Mouse (Mus musculus) NIH3T3 (cell line): ENCODE measurements around the gene Zfand5.
A peak's percentile ranks its signal among the peaks of the same experiment; 100 is the strongest.
"Not testable (repeated sequence)": the region's sequence is repeated elsewhere in the genome, so short reads cannot be mapped to it uniquely, and the experiment has no call there.

Experiments
- DNase-seq: peaks from one replicate; pipeline ENCODE4 v3.0.0-alpha.2; 2012; ENCODE audit warnings: low read depth

Zfand5 gene

DNA sequence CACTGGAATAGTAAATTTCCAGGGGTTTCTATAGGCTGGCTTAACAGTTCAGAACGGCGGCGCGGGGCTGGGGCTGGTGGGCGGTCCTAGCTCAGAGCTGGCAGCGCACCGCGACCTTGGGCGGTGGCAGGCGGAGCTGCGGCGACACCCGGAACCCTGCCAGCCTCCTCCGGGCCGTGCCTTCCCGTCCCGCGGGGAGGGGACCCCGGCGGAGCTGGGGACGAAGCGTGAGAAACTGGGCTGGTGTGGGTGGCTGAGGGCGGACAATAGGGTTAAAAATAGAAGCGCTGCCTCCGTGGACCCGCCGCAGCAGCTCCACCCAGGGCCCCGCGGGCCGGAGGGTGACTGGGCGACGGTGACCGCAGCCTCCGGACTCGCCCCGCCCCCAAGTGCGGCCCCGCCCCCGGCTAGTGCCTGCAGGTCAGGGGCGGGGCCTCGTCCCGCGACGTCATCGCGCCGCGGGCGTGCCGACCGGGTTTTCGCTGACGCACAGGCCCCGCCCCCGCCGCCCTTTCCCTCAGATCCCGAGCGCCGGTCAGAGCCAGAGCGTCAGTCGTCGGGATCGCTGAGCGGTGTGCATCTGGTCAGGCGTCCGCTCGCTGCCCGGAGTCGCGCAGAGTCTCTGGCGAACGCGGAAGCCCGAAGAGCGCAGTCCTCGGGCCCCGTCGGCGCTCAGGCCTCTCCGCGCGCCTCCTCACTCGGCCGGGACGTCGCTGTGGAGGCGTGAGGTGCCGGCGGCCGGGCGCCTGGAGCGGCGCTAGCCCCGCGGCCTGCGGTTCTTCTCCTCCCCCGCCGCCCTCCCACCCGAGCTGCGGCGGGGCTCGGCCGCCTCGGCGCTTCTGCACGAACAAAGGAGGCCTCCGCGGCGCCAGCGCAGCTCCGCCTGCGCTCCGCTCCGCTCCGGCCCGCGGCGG is at the start of gene Zfand5:
TSS of gene Zfand5 (plus strand) at position 538 of the 914 bp plus-strand sequence.
- DNase-seq = peak; percentile 100

DNA sequence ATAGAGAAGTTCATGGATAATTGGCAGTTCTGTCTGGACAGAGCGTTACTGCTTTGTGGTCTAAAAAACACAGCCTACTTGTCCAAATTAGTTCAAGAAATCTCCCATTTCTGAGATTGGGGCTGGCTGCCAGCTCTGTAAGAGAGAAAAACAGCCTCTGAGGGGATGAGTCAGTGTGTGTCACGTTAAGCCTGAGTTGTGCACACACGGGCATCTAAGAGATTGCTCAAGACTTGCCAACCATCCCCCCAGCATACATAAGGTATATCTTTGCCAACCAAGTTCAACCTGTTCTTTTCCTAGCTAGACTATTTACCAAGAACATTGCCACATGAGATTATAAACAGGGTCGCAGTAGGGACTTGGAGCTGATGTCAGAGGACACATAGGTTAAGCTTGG is 44.9 kb upstream of the Zfand5 start:
- peak; percentile 99 for DNase-seq

DNA sequence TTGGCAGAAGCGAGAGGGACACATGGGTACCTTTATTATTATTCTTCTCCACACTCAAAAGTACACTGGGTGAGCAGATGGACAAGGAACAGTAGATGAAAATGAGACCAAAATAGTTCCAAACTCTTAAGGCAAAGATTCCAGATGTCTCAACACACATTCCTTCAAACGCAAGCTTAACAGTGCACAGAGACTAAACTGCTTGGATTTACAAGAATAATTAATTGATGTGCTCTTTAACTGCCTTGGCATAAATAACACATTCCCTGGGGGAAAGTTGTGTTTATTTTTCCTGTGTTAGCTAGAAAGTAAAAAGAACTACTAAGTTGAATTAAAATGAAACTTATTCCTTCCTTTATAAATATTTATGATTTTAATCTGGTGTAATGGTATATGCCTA is 44.3 kb upstream of the Zfand5 start:
- DNase-seq = peak; percentile 67

DNA sequence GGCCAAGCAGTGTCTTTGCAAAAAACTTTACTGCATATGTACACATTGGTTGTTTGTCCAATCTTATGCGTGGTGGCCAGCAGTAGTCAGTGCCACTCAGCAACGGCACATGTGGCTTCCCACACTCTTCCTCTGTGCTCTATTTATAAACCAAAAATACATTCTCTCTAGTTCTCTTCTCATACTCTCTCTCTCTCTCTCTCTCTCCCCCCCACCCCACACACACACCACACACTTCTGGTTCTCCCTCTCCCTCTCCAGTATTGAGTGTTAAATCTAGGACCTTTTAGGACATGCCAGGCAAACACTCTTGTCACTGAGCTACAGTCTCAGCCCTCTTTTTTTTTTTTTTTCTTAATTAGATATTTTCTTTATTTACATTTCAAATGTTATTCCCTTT is 23.3 kb upstream of the Zfand5 start:
- DNase-seq = not testable (repeated sequence)

DNA sequence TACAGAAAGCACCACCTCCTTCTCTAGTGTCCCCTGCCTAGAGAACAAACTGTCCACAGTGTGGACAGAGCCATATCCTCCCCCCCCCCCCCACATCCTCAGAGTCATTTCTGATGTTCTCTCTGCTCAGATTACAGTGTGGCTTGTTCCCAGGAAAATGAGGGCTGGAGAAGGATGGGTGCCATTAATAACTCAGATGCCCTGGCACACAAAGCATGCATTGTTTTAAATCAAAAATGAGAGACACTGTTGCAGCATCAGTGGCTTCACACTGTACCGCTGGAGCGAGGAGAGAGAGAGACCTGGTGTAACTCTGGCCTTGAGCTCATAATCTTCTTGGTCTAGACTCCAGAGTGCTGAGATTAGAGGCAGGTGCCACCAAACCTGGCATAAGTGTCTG is 18.2 kb upstream of the Zfand5 start:
- peak; percentile 38 for DNase-seq

DNA sequence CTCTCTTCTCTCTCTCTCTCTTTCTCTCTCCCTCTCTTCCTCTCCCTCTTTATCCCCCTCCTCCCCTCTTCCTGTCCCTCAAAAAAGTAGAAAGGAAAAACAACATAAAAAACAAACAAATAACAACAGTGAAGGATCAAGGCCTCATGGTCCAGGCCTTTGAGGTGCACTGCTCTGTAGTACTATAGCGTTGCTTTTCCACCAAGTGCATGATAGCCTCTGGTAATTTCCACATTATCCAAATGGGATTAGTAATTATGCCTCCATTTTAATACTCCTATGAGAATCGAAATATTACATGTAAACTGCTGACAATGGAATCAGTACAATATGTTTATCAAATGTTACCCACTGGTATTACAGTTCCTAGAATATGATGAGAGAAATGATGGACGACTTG is 16.2 kb upstream of the Zfand5 start:
- DNase-seq = no peak

DNA sequence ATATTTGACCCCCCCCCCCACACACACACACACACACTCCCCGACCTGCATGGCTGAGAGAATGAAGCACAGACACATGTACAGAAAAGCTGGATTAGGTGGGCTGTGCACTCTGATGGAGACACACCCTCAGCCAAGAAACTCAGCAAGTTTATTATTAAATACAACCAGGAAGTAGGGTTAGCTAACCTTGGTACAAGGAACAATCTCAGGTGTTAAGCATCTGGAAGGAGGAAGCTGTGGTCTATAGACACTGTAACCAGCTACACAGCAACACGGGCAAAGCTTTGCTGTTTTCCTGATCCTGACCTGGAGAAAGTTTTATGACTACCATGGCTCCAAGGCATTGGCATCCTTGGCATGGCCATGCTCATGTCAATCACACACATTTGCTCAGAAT is 12.6 kb upstream of the Zfand5 start:
- DNase-seq = no peak

DNA sequence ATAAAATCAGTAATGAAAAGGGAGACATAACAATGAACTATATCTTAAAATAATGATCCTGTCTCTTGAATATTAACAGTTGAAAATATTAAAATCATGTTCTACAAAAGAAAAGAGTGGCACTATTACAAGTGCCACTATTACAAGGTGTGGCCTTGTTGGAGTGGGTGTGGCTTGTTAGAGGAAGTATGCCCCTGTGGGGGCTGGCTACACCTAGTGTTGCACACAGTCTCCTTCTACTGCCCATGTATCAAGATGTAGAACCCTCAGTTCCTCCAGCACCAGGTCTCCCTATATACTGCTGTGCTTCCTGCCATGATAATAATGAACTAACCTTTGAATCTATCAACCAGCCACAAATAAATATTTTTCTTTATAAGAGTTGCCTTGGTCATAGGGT is 11.8 kb upstream of the Zfand5 start:
- no peak for DNase-seq

DNA sequence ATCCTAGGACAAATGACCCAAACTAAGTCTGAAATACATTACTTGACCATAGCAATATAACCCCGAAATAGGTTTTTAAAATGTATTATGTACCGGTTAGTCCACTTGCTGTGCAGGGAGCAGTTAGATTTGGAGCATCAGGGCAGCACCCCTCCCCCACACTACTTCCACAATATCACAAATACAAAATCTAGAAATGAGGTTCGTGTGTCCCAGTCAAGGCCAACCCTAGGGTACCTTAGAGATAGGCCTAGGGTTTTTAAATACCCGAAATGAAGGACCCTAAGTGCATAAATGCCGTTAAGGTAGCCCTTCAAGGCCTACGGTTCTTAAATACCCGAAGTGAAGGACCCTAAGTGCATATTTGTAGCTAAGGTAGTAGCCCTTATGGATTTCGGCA is 892 bp upstream of the Zfand5 start:
- peak; percentile 52 for DNase-seq

DNA sequence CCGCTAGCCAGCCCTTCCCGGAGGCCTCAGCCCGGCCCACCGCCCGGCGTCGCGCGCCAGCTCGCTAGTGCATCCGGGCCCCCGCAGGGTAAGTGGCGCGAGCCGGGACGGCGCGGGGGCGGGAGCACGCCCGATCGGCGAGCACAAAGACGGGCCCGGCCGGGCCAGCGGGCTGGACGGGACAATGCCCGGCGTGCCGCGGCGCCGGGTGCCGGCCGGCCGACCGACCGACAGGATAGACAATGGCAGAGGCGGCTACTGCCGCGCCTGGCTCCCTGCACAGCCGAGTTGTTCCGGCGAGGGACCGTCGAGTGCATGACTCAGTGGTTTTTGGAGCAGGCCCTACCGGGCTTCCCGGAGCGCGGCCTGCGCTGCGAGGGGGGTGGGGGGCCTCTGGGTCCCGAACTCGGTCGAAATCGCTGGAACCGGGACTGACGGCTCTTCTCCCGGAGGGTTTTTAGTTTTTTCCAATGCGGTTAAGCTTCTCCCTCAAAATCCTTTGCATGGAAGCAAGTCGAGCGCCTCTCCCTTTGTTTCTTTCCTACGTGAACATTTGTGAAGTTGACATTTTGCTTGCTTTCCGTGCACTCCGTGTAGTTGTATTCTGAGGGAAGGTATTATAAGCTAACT is 692 bp downstream of the Zfand5 start:
- peak; percentile 78 for DNase-seq

DNA sequence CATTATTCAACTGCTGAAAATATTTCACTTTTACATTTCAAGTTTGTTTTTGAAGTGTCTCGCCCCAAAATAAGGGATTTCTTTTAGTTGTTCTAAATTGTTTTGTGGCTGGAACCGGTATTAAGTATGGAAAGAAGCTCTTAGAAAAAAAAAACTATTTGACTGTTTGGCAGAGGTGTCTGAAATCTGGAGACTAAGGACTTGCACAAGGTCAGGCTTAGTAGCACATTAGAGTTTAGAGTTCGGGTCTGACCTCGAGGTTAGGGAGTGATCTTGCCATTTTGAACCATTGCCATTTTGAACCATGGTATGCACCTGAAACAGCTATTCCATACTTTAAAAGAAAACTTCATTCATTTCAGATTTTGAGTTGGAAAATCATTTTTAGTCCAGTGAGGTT is 1.4 kb downstream of the Zfand5 start:
- DNase-seq = peak; percentile 36

DNA sequence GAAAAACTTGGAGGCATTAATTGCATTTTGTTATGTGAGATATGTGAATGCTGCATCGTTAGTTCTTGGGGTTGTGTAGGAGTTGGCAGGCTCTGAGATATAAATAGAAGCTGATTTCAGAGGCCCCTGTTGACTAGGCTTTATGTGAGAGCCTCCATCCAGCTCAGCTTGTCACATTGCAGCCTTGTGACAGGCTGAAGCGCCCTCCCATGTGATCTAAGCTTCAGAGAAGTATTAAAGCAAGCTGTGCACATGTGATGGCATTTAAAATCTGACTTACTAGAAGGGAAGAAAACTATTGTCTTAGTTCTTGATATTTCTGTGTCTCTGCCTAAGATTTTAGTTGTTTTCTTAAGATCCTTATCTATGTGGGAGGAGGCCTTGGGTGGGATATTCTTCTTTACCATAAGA is 2.1 kb downstream of the Zfand5 start:
- peak; percentile 81 for DNase-seq

DNA sequence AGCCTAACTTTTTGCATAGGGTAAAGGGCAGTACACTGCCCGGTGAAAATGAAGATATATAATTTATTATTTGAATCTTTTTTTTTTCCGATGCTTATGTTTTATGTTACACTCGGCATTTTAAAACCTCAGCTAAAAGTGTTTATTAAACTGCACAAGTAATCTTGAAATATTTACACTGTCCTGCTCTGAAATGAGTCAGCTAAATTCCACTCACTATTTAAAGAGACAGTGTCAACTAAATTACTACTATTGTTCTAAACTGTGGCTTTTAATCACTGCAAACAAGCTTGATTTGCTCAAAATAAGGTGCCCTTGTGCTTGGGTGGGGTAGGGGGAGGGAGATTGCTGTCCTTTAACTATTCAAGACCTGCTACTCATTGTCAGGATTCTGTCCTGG is 2.6 kb downstream of the Zfand5 start:
- DNase-seq = peak; percentile 36

DNA sequence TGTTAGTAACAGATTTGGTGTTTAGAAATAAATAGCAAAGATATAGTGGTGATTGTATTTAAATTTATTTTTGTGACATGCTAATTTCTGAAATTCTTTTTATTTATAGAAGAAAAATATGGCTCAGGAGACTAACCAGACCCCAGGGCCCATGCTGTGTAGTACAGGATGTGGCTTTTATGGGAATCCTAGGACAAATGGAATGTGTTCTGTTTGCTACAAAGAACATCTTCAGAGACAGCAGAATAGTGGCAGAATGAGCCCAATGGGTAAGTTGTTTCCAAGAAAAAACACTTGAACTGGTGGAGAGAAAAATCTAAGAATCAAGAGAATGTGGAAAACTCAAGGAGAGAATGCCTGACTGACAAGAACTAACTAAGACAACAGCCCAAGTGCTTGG is 4.2 kb downstream of the Zfand5 start:
- no peak for DNase-seq

DNA sequence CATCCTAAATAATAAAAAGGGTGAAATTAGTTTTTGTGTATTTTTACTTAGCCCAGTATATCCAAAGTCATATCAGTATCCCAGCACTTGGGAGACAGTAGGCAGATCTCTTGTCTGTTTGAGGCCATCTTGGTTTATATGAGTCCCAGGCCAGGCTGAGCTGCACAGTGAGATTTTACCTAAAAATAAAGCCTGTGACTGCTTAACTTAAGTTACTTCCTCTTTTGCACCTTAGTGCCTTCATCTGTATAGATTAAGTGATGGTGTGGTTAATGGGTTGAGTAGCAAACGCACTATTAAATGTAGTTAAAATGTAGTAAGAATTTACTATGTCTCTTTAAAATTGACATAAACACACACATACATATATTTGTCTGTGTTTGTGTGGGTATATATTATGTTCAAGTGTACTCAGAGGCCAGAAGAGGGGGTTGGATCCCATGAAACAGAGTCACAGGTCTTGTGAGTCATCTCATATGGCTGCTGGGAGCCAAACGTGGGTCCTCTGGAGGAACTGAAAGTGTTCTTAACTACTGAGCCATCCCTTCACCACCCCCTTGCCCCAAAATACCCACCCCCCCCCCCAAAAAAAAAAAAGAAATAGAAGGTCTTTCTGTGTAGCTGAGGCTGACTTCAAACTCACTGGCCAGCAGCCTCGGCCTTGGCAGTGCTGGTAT is 14.5 kb downstream of the Zfand5 start:
- no peak for DNase-seq

DNA sequence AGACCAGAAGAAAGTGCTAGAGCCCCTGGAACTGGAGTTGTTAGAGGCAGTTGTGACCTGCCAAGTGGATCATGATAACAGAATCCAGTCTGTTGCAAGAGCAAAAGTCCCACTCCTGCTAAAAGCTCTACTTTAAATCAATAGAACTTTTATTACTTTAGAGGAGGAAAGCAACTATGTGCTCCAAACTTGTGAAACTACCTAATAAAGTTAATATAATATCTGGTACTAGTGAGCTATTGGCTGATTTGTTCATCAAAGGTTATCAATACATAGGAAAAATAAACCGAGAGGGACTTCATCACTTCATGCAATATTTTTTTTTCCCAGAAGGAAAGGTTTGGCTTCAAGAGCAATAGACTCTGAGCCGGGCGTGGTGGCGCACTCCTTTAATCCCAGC is 25.3 kb downstream of the Zfand5 start:
- no peak for DNase-seq

DNA sequence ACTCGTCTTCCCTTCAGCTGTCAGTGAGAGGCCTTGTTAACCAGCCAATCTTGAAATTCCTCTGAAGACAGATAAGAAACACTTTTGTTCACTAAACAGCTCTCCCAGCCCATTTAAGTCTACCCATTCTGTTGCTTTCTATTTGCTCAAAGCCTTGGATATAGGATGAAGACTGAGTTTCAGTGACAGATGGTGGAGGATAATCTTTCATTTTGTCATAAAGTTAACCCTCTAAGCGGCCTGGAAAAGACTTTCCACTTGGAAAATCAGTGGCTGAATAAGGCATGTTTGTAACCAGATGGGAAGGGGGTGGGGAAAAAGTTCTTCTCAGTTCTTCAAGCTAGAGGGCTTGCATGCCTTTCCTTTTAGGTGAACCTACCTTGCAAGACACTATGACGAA is 29.7 kb downstream of the Zfand5 start:
- no peak for DNase-seq

DNA sequence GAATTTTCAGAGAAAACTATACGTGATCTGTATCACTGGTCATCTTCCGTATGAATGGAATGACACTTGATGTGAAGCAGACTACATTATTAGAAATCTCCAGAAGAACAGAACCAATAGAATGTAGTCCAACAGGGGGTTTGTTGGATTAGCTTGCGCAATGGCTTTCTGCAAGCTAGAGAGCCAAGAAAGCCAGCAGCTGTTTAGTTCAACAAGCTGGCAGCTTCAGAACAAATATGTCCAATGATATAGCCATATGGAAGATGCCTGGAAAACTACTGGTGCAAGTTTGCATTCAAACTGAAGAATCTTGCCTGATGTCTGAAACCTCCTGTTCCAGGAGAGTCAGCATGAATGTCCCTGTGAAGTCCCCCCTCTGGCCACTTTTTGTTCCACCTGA is 35.7 kb downstream of the Zfand5 start:
- no peak for DNase-seq

DNA sequence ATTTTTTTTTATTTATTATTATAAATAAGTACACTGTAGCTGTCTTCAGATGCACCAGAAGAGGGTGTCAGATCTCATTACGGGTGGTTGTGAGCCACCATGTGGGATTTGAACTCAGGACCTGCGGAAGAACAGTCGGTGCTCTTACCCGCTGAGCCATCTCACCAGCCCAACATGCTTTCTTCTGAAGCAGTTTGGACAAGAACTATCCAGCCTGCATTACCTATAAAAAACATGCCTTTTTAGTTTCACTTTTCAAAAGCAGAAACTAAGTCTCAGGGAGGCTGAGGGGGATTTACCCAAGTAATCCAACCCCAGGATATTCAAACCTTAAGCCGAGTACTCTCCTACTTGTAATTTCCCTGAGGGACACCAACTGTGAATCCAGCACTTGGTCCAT is 38.3 kb downstream of the Zfand5 start:
- peak; percentile 19 for DNase-seq

DNA sequence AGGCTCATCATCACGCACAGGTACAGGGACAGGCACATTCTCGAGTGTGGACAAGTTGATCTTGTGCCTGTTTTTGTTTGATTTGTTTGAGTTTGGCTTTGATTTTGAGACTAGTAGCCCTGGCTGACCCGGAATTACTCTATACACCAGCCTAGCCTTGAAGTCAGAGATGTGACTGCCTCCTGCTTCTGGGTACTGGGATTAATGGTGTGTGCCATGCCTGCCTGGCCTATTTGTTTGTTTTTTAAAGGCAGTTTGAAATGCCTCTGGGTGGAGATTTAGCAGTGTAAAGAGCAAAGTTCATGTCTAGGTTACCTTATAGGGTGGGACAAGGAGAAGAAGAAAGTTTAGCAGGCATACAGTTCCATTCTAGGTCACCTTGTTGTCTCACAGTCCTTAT is 43.6 kb downstream of the Zfand5 start:
- DNase-seq = no peak

DNA sequence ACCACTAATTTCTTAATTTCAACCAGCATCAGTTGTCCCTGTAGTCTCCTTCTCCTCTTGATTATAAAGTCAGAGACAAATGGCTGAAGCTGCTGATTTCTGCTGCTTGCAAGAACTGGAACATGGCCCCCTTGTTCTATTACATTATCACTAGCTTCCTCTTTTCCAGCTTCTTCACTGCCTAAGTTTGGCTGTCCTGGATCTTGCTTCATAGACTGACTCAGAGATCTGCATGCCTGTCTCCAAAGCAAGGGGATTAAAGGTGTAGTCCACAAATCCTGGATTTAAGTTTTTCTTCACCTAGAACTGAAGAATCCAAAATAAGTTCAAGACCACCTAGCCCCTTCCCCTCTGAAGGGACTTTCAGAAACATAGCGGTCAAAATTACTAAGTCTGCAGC is 47.5 kb downstream of the Zfand5 start:
- DNase-seq = no peak

DNA sequence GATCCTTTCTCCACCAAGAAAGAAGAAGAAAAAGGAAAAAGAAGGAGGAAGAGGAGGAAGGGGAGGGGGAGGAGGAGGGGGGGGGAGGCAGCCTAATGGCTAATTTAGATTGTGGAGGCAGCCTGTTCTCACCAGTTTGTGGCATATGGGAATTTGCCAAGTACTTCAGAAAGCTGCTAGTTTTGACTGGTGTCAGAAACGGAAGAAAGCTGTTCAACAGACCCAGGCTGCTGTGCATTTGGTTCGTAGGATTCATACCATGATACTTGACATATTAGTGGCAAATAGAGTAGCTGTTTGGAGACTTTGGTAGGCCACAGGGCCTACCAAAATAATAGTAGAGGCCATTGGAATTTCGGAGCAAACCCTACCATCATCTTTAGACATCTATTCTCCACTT is 53.3 kb downstream of the Zfand5 start:
- DNase-seq = no peak

DNA sequence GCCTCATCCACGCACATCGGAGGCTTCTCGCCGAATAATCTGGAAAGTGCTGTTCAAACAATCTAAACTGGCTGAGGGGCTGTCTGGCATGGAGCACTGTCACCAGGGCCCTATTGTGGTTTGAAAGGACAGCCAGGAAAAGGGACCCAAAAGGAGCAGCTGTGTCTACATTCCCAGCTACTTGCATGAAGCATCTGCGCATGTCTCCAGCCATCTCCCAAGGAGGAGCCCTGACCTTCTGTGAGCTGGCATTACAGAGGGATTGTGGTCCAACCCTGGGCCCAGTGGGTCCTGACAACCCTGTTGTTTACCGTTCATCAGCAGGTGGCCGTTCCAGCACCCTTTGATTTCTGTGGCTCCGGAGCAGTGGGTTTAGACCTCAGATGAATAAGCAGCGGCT is 56.9 kb downstream of the Zfand5 start:
- DNase-seq = no peak
